Mouse (Mus musculus): ENCODE measurements around the gene Trim27. TPM values are rescaled to one million over a fixed set of nuclear protein-coding genes. Genes with fewer than 3 reads are reported as not detected.

The Trim27 gene
- total RNA-seq (2023), result 100 to 1,000 TPM; 110 to 112 TPM

GRCm38 (mm10) chr13:21179367-21179723 is at the start of gene Trim27:
Gene Trim27 (plus strand): TSS chr13:21179445.

DNA sequence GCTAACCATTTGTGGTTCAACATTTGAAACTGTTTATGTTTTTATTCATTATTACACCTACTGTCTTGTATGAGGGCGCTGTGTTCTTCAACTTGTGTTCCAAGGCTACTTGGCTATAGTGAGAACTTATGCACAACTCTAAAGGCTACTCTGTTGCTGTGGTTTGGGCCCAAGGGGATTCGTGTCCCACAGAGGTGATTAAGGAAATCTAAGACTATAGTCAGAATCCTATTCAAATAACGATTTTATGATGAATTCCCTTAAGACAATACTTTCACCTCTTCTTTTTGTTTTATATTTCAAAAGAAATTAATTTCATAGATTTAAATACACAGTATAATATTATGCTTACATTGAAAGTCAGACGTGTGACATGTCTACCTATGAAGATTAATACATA is 33.5 kb upstream of the Trim27 start, which contains the start of gene Olfr1368:
Gene Olfr1368, minus strand, starts transcription at position 101 of the 400 bp plus-strand sequence.

Other genes with a start within 250 kb of the Trim27 start
- not detected for gene Olfr1370, start 104.5 kb upstream of the Trim27 start, total RNA-seq (2023)
- not detected for gene Olfr1369-ps1, start 68.0 kb upstream of the Trim27 start, total RNA-seq (2023)
- gene Olfr263, start 49.8 kb upstream of the Trim27 start, total RNA-seq (2023), result not detected
- gene Olfr1368, start 33.6 kb upstream of the Trim27 start, total RNA-seq (2023), result not detected
- gene Gpx5, start 113.3 kb downstream of the Trim27 start, total RNA-seq (2023), result not detected
- gene Gpx6, start 132.7 kb downstream of the Trim27 start, total RNA-seq (2023), result not detected
- not detected for gene Olfr1367, start 167.5 kb downstream of the Trim27 start, total RNA-seq (2023)
- gene Zscan12, start 183.4 kb downstream of the Trim27 start, total RNA-seq (2023), result 1 to 10 TPM; 3.2 to 3.6 TPM
- gene Zkscan3, start 223.3 kb downstream of the Trim27 start, total RNA-seq (2023), result 10 to 100 TPM; 66.9 to 70.3 TPM